Mouse (Mus musculus) midbrain, embryonic 15.5 days (tissue): ENCODE measurements around the gene Kctd13. TPM values are rescaled to one million over a fixed set of nuclear protein-coding genes. Genes with fewer than 3 reads are reported as not detected.

Source experiments
- ATAC-seq: fragments of 200-750 bp; cut with Nextera tagmentation; replicated peaks from 2 replicates; pipeline ENCODE4 v1.8.0; 2017; ENCODE audit warnings: moderate TSS enrichment
- H3K27ac ChIP-seq: fragments of 300-500 bp; sonication (generic); 2 replicates; pipeline ENCODE4 v1.5.1; 2015; ENCODE audit warnings: mild to moderate bottlenecking, inconsistent platforms
- H3K27me3 ChIP-seq: fragments of 300-500 bp; sonication (generic); replicated peaks from 2 replicates; pipeline ENCODE4 v1.6.1; 2015; ENCODE audit warnings: inconsistent platforms
- H3K36me3 ChIP-seq: fragments of 300-500 bp; sonication (generic); replicated peaks from 2 replicates; pipeline ENCODE4 v1.6.1; 2015; ENCODE audit warnings: inconsistent platforms
- H3K4me1 ChIP-seq: fragments of 300-500 bp; sonication (generic); 2 replicates; pipeline ENCODE4 v1.6.1; 2015; ENCODE audit warnings: inconsistent platforms
- H3K4me2 ChIP-seq: fragments of 300-500 bp; sonication (generic); 2 replicates; pipeline ENCODE4 v1.6.1; 2015; ENCODE audit warnings: inconsistent platforms, mild to moderate bottlenecking, moderate library complexity
- H3K4me3 ChIP-seq: fragments of 300-500 bp; sonication (generic); 2 replicates; pipeline ENCODE4 v1.5.1; 2015; ENCODE audit warnings: mild to moderate bottlenecking, inconsistent platforms
- H3K9ac ChIP-seq: fragments of 300-500 bp; sonication (generic); 2 replicates; pipeline ENCODE4 v1.6.1; 2015; ENCODE audit warnings: mild to moderate bottlenecking, inconsistent platforms
- H3K9me3 ChIP-seq: fragments of 300-500 bp; sonication (generic); 2 replicates; pipeline ENCODE4 v1.6.1; 2016; ENCODE audit warnings: inconsistent platforms
- WGBS: fragments of 180-500 bp; shearing (Covaris S2); methylation state at CpG from one replicate; pipeline ENCODE4 v1.1.7; 2015; ENCODE audit warnings: mixed read lengths; 5-methylcytosine and 5-hydroxymethylcytosine counted together
- polyA plus RNA-seq: library from polyadenylated mRNA; unstranded; fragments of >200 nt; fragmentation: Nextera tagmentation; extraction: Ambion mirVana; gene quantifications from 2 replicates; pipeline ENCODE4 v1.2.1, GENCODE M21; 2015

Kctd13 gene
- polyA plus RNA-seq, 1 experiment from 2014 or later: 133 TPM

DNA sequence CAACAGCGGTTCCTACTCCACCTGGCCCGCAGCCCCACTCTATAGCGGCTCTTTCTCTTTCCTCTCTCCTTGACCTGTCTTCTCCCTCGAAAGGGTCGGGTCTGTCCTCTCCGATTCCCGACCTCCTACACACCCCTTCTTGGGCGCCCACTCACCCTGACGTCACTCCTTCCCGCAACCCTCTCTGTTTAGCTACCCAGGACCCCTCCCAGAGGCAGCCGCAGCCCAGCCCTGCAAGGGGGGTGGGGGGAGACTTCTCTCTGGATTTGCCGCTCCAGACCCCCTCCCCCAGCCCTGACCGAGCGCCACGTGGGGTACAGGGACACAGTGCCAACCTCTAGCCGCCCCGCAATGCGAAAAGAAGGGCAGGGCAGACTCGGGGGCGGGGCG is 20.7 kb downstream of the Kctd13 start, which contains the start of gene Asphd1:
Gene Asphd1 (minus strand): TSS at position 180 of the 390 bp plus-strand sequence.
- ATAC-seq: peak; percentile 65
- Histone ChIP-seq H3K4me1 (peaks cover 53% of the 10 kb centered on the region), H3K4me2 (peak within 1 kb of the TSS; percentile 92)

DNA sequence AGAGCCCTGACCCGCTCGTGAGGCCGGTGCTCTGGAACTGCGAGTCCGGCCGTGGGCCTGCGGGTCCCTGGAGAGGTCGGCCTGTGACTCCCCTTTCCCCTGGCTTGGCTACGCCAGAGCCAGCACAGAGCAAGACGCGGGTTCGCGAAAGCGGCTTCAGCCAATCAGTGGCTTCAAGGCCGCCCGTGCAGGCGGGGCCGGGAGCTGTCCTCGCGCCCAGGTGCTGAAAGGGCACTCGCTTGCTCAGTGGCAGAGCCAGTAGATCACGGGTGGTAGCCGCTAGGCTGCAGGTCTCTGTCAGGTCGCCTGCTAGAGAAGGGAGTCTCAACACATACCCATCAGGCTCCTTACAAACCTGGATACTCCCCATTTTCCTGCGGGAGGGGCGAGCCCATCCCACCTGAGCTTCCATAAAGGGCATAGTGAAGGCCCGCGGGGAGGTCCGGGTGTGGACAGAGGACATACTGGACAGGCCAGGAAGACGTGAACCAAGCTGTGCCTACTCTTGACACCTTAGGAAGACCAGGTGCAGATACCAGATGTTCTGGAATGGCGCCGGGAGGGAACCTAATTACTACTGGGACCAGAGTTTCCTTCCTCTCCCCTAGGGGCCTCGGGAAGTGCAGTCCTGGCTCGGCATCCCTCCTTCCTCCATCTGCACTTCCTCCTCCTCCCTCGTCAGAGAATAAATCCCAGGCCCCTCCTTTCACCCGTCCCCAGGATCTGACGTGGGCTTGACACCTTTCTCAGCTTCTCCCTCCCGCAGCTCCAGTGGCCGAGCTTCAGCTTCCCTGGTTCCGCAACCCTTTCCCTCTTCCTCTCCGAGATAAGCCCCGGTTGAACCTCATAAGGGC is 21.3 kb downstream of the Kctd13 start, which contains the start of gene Sez6l2:
Gene Sez6l2 (plus strand): TSS at position 771 of the 854 bp plus-strand sequence.
- WGBS: 0% methylated on average over 42 of the region's 42 CpGs
- peaks cover 7% of the 10 kb centered on the region; the same call in 1 of the 2 replicates for H3K36me3 ChIP-seq
- H3K4me2 ChIP-seq: peak within 1 kb of the TSS; percentile 92
- peaks cover 53% of the 10 kb centered on the region for H3K4me1 ChIP-seq
- ATAC-seq: peak; percentile 88
- H3K27ac ChIP-seq: peak within 1 kb of the TSS; percentile 89
- H3K27me3 ChIP-seq: no peaks in the 10 kb centered on the region
- peak within 1 kb of the TSS; percentile 75 for H3K9ac ChIP-seq
- H3K4me3 ChIP-seq: peak within 1 kb of the TSS; percentile 59
- H3K9me3 ChIP-seq: no peaks in the 10 kb centered on the region

More for the DNA sequence above, 20.7 kb downstream of the Kctd13 start, which contains the start of gene Asphd1:
- Histone ChIP-seq H3K9me3 (no peaks in the 10 kb centered on the region), H3K27me3 (no peaks in the 10 kb centered on the region), H3K9ac (peak within 1 kb of the TSS; percentile 75), H3K27ac (peak within 1 kb of the TSS; percentile 89), H3K4me3 (peak within 1 kb of the TSS; percentile 59), H3K36me3 (peaks cover 12% of the 10 kb centered on the region; the same call in 1 of the 2 replicates)
- under 1% methylated on average over 21 of the region's 21 CpGs for WGBS

DNA sequence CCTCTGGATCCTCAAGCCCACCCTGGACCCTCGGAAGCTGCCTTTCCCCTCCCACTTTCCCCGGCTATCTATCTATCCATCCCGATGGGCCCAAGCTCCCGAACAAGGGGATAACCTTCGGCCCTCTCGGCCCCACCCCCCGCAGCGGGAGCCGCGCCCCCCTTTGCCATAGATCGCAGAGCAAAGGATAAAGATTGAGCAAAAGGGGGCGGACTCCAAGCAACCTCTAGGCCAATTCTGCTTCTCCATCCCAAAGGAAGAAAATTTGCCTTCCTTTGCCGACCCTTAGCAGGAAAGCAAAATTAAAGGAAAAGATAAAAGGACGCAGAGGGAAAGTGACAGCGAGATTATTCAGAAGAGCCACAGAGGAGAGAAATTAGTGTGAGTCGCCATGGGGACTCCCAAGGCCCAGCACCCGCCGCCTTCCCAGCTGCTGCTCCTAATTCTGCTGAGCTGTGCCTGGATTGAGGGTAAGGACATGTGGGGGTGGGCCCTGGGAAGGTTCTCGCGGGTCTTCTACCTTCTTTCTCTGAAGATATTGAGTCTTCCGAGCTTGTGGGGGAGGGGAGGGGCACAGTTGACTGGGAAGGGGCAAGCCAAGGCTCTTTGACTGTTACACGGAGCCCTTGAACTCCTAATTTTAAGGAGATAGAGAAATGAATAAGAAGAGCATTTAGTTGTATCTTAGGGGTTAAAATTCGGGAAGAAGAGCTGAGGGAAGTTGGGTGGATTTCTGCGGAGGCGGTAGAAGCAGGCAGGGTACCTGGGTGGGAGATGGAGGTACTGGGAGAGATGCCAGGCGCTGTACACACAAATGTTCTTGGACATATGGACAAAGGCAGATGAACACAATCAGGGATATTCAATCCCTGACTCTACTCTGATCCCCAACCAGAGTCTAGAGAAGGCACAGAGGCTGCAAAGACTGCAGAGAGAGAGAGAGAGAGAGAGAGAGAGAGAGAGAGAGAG is 22.3 kb downstream of the Kctd13 start:
- peak; percentile 25; the same call in 1 of the 2 replicates for ATAC-seq
- peak overlapping the region; percentile 59 for H3K4me3 ChIP-seq
- 3% methylated on average over 26 of the region's 26 CpGs for WGBS
- peaks cover 53% of the 10 kb centered on the region for H3K4me1 ChIP-seq
- no peaks in the 10 kb centered on the region for H3K27me3 ChIP-seq
- peak overlapping the region; percentile 75 for H3K9ac ChIP-seq
- peak overlapping the region; percentile 89 for H3K27ac ChIP-seq
- no peaks in the 10 kb centered on the region for H3K9me3 ChIP-seq
- peak overlapping the region; percentile 92 for H3K4me2 ChIP-seq
- H3K36me3 ChIP-seq: peaks cover 5% of the 10 kb centered on the region; the same call in 1 of the 2 replicates

DNA sequence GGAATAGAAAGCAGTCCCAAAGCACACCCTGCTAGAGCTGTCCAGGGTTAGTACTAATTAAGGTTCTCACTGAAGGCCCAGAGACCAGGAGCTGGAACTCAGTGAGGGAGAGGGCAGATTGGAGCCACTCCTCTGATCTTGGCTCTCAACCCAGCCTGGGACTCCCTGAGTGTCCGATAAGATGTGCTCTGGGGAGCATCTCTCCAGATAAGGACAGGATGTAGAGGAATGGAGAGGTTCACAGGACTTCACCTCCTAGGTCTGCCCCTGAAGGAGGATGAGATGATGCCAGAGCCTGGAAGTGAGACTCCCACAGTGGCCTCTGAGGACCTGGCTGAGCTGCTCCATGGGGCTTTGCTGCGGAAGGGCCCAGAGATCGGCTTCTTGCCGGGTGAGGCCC is 23.1 kb downstream of the Kctd13 start:
- peak overlapping the region; percentile 59 for H3K4me3 ChIP-seq
- peak overlapping the region; percentile 25; the same call in 1 of the 2 replicates for H3K27ac ChIP-seq
- no peak for ATAC-seq
- peaks cover 5% of the 10 kb centered on the region; the same call in 1 of the 2 replicates for H3K36me3 ChIP-seq
- no peaks in the 10 kb centered on the region for H3K27me3 ChIP-seq
- H3K4me2 ChIP-seq: peak overlapping the region; percentile 92
- peaks cover 51% of the 10 kb centered on the region for H3K4me1 ChIP-seq
- H3K9me3 ChIP-seq: no peaks in the 10 kb centered on the region
- 23% methylated on average over 4 of the region's 4 CpGs for WGBS
- peak overlapping the region; percentile 75 for H3K9ac ChIP-seq

DNA sequence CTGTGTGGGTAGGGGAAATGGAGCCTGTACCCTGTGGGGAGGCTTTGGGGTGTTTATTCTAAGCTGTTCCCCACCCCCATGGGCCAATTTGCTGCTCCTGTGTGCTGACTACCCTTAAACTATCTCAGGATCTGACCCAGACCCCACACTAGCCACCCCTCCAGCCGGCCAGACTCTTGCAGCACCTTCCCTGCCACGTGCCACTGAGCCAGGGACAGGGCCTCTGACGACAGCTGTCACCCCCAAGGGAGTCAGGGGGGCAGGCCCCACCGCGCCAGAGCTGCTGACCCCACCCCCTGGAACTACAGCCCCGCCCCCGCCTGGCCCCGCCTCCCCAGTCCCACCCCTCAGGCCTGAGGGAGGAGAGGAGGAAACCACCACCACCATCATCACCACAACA is 24.0 kb downstream of the Kctd13 start:
- no peak overlapping the region for H3K27ac ChIP-seq
- H3K27me3 ChIP-seq: no peaks in the 10 kb centered on the region
- H3K9me3 ChIP-seq: no peaks in the 10 kb centered on the region
- no peak for ATAC-seq
- 3% methylated on average over 7 of the region's 8 CpGs for WGBS
- peaks cover 42% of the 10 kb centered on the region for H3K4me1 ChIP-seq
- peak overlapping the region; percentile 92 for H3K4me2 ChIP-seq
- peaks cover 5% of the 10 kb centered on the region for H3K36me3 ChIP-seq
- H3K4me3 ChIP-seq: peak overlapping the region; percentile 59
- H3K9ac ChIP-seq: peak overlapping the region; percentile 75; the same call in 1 of the 2 replicates

GRCm38 (mm10) chr7:126955125-126955524 is 26.4 kb downstream of the Kctd13 start:
- Histone ChIP-seq H3K36me3 (peaks cover 24% of the 10 kb centered on the region), H3K9ac (no peak overlapping the region), H3K27ac (no peak overlapping the region), H3K27me3 (no peaks in the 10 kb centered on the region), H3K4me1 (peaks cover 24% of the 10 kb centered on the region), H3K4me2 (no peak overlapping the region), H3K4me3 (no peak overlapping the region), H3K9me3 (no peaks in the 10 kb centered on the region)
- 66% methylated on average over 3 of the region's 3 CpGs for WGBS
- no peak for ATAC-seq

- H3K9me3 ChIP-seq: no peaks in the 10 kb centered on the region
- no peak overlapping the region for H3K9ac ChIP-seq
- H3K27me3 ChIP-seq: peaks cover 10% of the 10 kb centered on the region
- H3K4me2 ChIP-seq: no peak overlapping the region
- peaks cover 47% of the 10 kb centered on the region for H3K36me3 ChIP-seq
- H3K27ac ChIP-seq: no peak overlapping the region
- no peak overlapping the region for H3K4me3 ChIP-seq
- 74% methylated on average over 9 of the region's 9 CpGs for WGBS
- no peak for ATAC-seq
- no peaks in the 10 kb centered on the region for H3K4me1 ChIP-seq
Observed at GRCm38 (mm10) chr7:126959780-126960179, 31.1 kb downstream of the Kctd13 start.

DNA sequence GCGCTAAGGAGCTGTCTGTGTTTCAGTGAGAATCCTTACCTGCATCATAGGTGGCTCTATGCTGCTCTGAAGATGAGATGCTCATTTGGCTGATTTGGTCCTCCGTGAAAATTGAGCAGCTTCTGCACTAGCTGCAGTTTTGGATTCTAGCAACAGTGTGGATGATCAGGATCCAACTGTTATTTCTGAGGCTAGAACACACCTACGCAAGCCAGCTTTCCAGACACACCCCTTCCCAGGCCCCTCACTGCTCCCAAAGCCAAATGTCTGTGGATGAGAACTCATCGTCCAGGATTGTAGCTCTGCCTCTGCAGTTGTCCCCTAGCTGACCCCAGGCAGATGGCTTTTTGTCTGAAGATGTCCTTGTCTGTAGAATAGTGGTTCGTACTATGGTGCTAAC is 32.4 kb downstream of the Kctd13 start:
- Histone ChIP-seq H3K4me2 (no peak overlapping the region), H3K27ac (no peak overlapping the region), H3K9me3 (no peaks in the 10 kb centered on the region), H3K4me3 (no peak overlapping the region), H3K27me3 (peaks cover 10% of the 10 kb centered on the region), H3K36me3 (peaks cover 50% of the 10 kb centered on the region), H3K9ac (no peak overlapping the region), H3K4me1 (no peaks in the 10 kb centered on the region)
- ATAC-seq: no peak
- WGBS: 90% methylated on average over 5 of the region's 5 CpGs

DNA sequence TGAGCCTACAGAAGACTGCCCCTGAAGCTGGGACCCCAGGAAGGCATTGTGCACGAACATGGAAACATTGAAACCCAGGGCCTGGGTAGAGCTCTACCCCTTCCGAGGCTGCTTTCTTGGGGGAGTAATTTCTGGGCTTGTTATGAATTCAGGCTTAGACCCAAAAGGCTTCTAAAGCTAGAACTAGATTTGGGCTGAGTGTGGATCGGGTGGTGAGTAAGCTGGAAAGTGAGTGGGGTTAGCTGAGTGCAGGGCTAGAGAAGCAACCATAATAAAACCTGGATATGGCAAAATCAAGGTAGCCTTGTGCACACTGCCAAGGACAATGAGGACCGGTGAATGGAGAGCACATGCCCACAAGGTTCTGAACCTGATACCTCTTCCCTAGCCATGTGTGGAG is 33.3 kb downstream of the Kctd13 start:
- peaks cover 10% of the 10 kb centered on the region for H3K27me3 ChIP-seq
- H3K9me3 ChIP-seq: no peaks in the 10 kb centered on the region
- ATAC-seq: no peak
- H3K36me3 ChIP-seq: peaks cover 55% of the 10 kb centered on the region
- no peak overlapping the region for H3K4me3 ChIP-seq
- no peak overlapping the region for H3K27ac ChIP-seq
- H3K4me1 ChIP-seq: no peaks in the 10 kb centered on the region
- 85% methylated on average over 4 of the region's 4 CpGs for WGBS
- no peak overlapping the region for H3K9ac ChIP-seq
- no peak overlapping the region for H3K4me2 ChIP-seq

- Histone ChIP-seq H3K4me3 (no peak overlapping the region), H3K4me2 (no peak overlapping the region), H3K9me3 (no peaks in the 10 kb centered on the region), H3K27me3 (peaks cover 10% of the 10 kb centered on the region), H3K36me3 (peaks cover 57% of the 10 kb centered on the region), H3K27ac (no peak overlapping the region), H3K4me1 (no peaks in the 10 kb centered on the region), H3K9ac (no peak overlapping the region)
- ATAC-seq: no peak
- 29% methylated on average over 19 of the region's 19 CpGs for WGBS
Observed at GRCm38 (mm10) chr7:126963548-126964286, 35.0 kb downstream of the Kctd13 start.

DNA sequence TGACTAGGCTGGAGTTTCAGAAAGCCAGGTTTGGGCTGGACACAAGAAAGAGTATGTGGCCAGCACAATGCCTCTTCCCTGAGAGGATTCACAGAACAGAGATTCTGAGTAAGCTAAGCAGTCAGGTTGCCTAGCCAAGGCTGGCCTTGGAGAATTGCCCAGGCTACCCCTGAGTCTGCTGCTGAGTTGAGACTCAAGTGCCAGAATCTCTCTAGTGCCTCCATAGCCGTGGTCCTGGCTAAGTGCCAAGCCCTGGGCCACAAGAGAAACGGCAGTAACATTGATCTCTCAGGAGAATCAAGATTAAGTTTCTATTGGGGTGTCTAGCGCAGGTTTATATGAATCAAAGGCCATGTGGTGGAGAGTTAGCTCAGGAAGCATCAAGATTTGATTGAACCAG is 36.9 kb downstream of the Kctd13 start:
- peaks cover 10% of the 10 kb centered on the region for H3K27me3 ChIP-seq
- peaks cover 60% of the 10 kb centered on the region for H3K36me3 ChIP-seq
- no peaks in the 10 kb centered on the region for H3K9me3 ChIP-seq
- no peak overlapping the region for H3K27ac ChIP-seq
- ATAC-seq: no peak
- no peak overlapping the region for H3K4me3 ChIP-seq
- no peak overlapping the region for H3K4me2 ChIP-seq
- H3K9ac ChIP-seq: no peak overlapping the region
- WGBS: 62% methylated on average over 3 of the region's 3 CpGs
- no peaks in the 10 kb centered on the region for H3K4me1 ChIP-seq
